Mouse (Mus musculus): ENCODE measurements around the gene Abat. TPM values are rescaled to one million over a fixed set of nuclear protein-coding genes. Genes with fewer than 3 reads are reported as not detected.

Abat gene
- polyA plus RNA-seq, 1 experiment from 2014 or later, result 46.2 TPM

DNA sequence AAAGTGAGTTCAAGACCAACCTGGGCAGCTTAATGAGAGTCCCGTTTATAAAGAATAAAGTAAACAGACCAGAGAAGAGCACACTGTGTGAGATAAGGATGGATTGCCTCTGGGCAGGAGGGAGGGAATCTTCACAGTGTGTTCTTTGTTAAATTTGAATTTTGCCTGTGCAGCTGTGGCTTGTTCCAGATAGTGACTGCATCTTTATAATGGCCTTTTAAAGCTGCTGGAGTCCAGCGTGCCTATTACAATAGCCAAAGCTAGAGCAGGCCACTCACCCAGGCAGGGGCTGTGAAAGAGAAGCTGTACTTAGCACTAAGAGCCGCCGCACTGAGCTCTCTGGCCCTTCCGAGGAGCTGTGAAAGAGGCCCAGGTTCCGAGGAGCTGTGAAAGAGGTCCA is 132.3 kb downstream of the Abat start:
- H3K36me3 ChIP-seq (ENCODE audit: control insufficient read depth, insufficient read depth), result peaks cover 42% of the 10 kb centered on the region
- 79% methylated on average over 6 of the region's 6 CpGs for WGBS (ENCODE audit: insufficient replicate concordance)
- H3K9me3 ChIP-seq (replicated peaks; ENCODE audit: control insufficient read depth, low read length), result no peaks in the 10 kb centered on the region
- no peak for ATAC-seq (ENCODE audit: low read depth)
- no peak overlapping the region for H3K27ac ChIP-seq (ENCODE audit: low read length)
- H3K27me3 ChIP-seq (ENCODE audit: control insufficient read depth, insufficient read depth, low read depth, low read length), result no peaks in the 10 kb centered on the region
- H3K9ac ChIP-seq (ENCODE audit: low read depth, low read length), result no peak overlapping the region
- H3K4me3 ChIP-seq (ENCODE audit: low read depth, low read length), result no peak overlapping the region
- H3K4me2 ChIP-seq (ENCODE audit: low read depth, low read length), result no peak overlapping the region
- peaks cover 3% of the 10 kb centered on the region; the same call in 1 of the 2 replicates for H3K4me1 ChIP-seq (ENCODE audit: control insufficient read depth, low read depth, low read length)

DNA sequence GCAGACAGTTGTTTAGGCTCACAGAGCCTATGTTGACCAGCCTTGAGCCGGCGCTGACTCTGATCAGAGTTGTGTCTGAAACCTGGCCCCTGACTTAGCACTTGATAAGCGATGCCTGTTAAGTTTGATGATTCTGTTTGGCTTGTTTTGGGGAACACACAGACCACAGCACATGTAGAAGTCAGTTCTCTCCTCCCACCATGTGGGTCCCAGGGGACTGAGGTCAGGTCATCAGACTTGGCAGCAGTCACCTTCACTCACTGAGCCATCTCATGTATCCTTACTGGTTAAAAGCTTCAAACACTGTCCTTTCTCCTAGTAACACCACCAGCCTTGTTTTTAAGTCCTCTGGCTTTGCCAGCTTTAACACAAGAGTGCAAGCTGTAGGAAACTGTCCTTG is 136.8 kb downstream of the Abat start:
- no peaks in the 10 kb centered on the region; the same call in 1 of the 2 replicates for H3K4me1 ChIP-seq (ENCODE audit: control insufficient read depth, low read depth, low read length)
- no peak overlapping the region for H3K4me2 ChIP-seq (ENCODE audit: low read depth, low read length)
- no peaks in the 10 kb centered on the region for H3K9me3 ChIP-seq (replicated peaks; ENCODE audit: control insufficient read depth, low read length)
- H3K9ac ChIP-seq (ENCODE audit: low read depth, low read length), result no peak overlapping the region
- no peak overlapping the region for H3K4me3 ChIP-seq (ENCODE audit: low read depth, low read length)
- H3K36me3 ChIP-seq (ENCODE audit: control insufficient read depth, insufficient read depth), result peaks cover 51% of the 10 kb centered on the region
- H3K27ac ChIP-seq (ENCODE audit: low read length), result no peak overlapping the region
- WGBS (ENCODE audit: insufficient replicate concordance), result 87% methylated on average over 3 of the region's 3 CpGs
- ATAC-seq (ENCODE audit: low read depth), result no peak
- H3K27me3 ChIP-seq (ENCODE audit: control insufficient read depth, insufficient read depth, low read depth, low read length), result no peaks in the 10 kb centered on the region

DNA sequence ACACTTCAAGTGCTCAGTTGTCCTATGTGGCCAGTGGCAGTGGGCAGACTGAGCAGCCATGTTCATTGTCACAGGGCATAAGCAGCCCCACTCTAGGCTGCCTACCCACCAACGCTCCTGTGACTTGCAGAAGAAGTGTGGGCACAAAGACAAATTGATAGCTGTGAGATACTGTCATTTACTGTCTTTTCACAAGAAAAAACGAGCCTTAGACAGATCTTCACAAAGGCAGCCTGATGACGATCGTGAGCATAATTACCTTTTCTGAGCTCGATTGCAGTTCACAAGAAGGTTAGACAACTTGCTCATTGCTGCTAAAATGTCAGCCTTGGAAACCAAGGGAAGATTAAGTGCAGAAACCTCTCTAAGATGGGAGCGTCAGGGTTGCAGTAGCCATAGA is 141.9 kb downstream of the Abat start:
- Histone ChIP-seq H3K36me3 (ENCODE audit: control insufficient read depth, insufficient read depth) (peaks cover 35% of the 10 kb centered on the region), H3K4me2 (ENCODE audit: low read depth, low read length) (no peak overlapping the region), H3K9ac (ENCODE audit: low read depth, low read length) (no peak overlapping the region), H3K4me3 (ENCODE audit: low read depth, low read length) (no peak overlapping the region), H3K4me1 (ENCODE audit: control insufficient read depth, low read depth, low read length) (peaks cover 9% of the 10 kb centered on the region), H3K27ac (ENCODE audit: low read length) (no peak overlapping the region), H3K9me3 (replicated peaks; ENCODE audit: control insufficient read depth, low read length) (no peaks in the 10 kb centered on the region), H3K27me3 (ENCODE audit: control insufficient read depth, insufficient read depth, low read depth, low read length) (no peaks in the 10 kb centered on the region)
- 81% methylated on average over 6 of the region's 6 CpGs for WGBS (ENCODE audit: insufficient replicate concordance)
- no peak for ATAC-seq (ENCODE audit: low read depth)

DNA sequence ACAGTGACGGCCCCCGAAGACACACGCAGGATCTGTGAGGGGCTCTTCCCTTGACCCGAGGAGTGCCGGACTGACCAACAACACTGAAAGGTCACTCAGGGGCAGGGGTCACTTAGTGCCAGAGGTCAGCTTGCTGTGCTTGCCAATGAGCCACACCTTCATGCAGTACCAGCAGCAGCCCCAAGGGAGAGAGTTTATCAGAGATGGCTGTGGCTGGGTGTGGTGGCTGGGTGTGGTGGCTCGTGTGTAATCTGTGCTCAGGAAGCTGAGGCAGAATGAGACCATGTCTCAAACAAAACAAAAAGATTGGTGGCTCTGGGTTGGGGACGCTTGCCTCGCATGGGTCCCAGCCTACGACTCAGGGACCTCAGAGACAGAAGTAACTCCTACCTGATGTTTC is 142.4 kb downstream of the Abat start:
- H3K4me1 ChIP-seq (ENCODE audit: control insufficient read depth, low read depth, low read length), result peaks cover 9% of the 10 kb centered on the region
- H3K36me3 ChIP-seq (ENCODE audit: control insufficient read depth, insufficient read depth), result peaks cover 39% of the 10 kb centered on the region
- H3K27me3 ChIP-seq (ENCODE audit: control insufficient read depth, insufficient read depth, low read depth, low read length), result no peaks in the 10 kb centered on the region
- no peak overlapping the region for H3K27ac ChIP-seq (ENCODE audit: low read length)
- no peak overlapping the region for H3K4me3 ChIP-seq (ENCODE audit: low read depth, low read length)
- H3K9me3 ChIP-seq (replicated peaks; ENCODE audit: control insufficient read depth, low read length), result no peaks in the 10 kb centered on the region
- no peak overlapping the region for H3K9ac ChIP-seq (ENCODE audit: low read depth, low read length)
- WGBS (ENCODE audit: insufficient replicate concordance), result 65% methylated on average over 9 of the region's 9 CpGs
- H3K4me2 ChIP-seq (ENCODE audit: low read depth, low read length), result no peak overlapping the region
- ATAC-seq (ENCODE audit: low read depth), result peak; percentile 74

DNA sequence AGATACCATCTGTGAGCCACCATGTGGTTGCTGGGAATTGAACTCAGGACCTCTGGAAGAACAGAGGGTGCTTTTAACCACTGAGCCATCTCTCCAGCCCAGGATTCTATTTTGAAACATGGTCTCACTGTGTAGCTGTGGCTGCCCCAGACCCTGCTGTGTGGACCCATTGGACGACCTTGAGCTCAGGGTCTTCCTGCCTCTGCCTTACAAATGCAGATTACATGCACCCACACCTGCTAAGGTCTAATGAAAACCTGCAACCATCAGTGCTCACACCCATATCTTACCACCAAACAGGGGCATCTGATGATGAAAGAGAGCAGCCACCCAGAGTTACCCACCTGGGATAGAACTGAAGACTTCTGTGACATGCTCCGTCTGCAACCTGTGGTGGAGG is 143.0 kb downstream of the Abat start:
- 73% methylated on average over 2 of the region's 2 CpGs for WGBS (ENCODE audit: insufficient replicate concordance)
- no peak overlapping the region for H3K4me2 ChIP-seq (ENCODE audit: low read depth, low read length)
- no peak overlapping the region for H3K4me3 ChIP-seq (ENCODE audit: low read depth, low read length)
- no peak for ATAC-seq (ENCODE audit: low read depth)
- no peaks in the 10 kb centered on the region for H3K9me3 ChIP-seq (replicated peaks; ENCODE audit: control insufficient read depth, low read length)
- no peak overlapping the region for H3K27ac ChIP-seq (ENCODE audit: low read length)
- H3K36me3 ChIP-seq (ENCODE audit: control insufficient read depth, insufficient read depth), result peaks cover 36% of the 10 kb centered on the region
- peaks cover 9% of the 10 kb centered on the region for H3K4me1 ChIP-seq (ENCODE audit: control insufficient read depth, low read depth, low read length)
- H3K9ac ChIP-seq (ENCODE audit: low read depth, low read length), result no peak overlapping the region
- no peaks in the 10 kb centered on the region for H3K27me3 ChIP-seq (ENCODE audit: control insufficient read depth, insufficient read depth, low read depth, low read length)

DNA sequence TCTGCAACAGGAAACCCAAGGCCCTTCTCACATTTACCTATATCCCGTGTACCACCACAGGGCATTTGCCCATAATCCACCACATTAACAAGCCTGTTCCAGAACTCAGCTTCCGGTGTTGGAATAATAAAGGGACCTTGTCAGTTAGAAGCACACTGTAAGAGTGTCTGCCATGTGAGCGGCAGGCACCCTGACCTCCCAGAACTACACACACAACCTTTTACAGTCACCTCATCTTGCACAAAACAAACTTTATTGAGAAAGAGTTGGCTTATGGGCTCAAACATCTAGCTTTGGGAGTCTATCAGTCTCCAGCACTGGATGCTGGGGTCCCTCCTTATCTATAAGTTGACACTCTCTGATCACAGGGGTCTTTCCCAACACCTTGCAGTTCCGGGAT is 145.1 kb downstream of the Abat start:
- Histone ChIP-seq H3K4me1 (ENCODE audit: control insufficient read depth, low read depth, low read length) (peaks cover 9% of the 10 kb centered on the region), H3K9ac (ENCODE audit: low read depth, low read length) (no peak overlapping the region), H3K4me2 (ENCODE audit: low read depth, low read length) (no peak overlapping the region), H3K4me3 (ENCODE audit: low read depth, low read length) (no peak overlapping the region), H3K27ac (ENCODE audit: low read length) (no peak overlapping the region), H3K27me3 (ENCODE audit: control insufficient read depth, insufficient read depth, low read depth, low read length) (no peaks in the 10 kb centered on the region), H3K36me3 (ENCODE audit: control insufficient read depth, insufficient read depth) (peaks cover 44% of the 10 kb centered on the region), H3K9me3 (replicated peaks; ENCODE audit: control insufficient read depth, low read length) (no peaks in the 10 kb centered on the region)
- no peak for ATAC-seq (ENCODE audit: low read depth)
- 80% methylated on average over 4 of the region's 4 CpGs for WGBS (ENCODE audit: insufficient replicate concordance)

DNA sequence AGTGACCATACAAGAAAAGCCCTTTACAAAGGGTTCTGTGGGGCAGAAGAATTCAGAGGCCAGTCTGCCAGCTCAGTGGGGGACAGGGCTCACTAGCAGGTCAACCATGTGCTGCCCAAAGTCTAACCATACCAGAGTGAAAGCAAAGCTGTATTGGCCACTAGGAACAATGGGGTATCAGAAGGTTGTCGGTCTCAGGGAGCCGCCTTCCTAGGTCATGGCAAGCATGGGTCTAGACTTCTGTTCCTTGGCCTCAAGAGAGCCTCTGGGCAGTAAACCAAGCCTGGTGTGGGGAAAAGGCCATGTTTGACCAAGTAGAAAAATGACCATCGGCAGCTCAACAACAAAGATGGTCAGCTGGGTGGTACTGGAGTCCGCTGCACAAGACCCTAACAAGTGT is 145.5 kb downstream of the Abat start:
- no peaks in the 10 kb centered on the region for H3K27me3 ChIP-seq (ENCODE audit: control insufficient read depth, insufficient read depth, low read depth, low read length)
- 91% methylated on average over 4 of the region's 4 CpGs for WGBS (ENCODE audit: insufficient replicate concordance)
- no peak for ATAC-seq (ENCODE audit: low read depth)
- no peak overlapping the region for H3K4me3 ChIP-seq (ENCODE audit: low read depth, low read length)
- no peak overlapping the region for H3K4me2 ChIP-seq (ENCODE audit: low read depth, low read length)
- H3K36me3 ChIP-seq (ENCODE audit: control insufficient read depth, insufficient read depth), result peaks cover 48% of the 10 kb centered on the region
- no peak overlapping the region for H3K27ac ChIP-seq (ENCODE audit: low read length)
- H3K9me3 ChIP-seq (replicated peaks; ENCODE audit: control insufficient read depth, low read length), result no peaks in the 10 kb centered on the region
- peaks cover 9% of the 10 kb centered on the region for H3K4me1 ChIP-seq (ENCODE audit: control insufficient read depth, low read depth, low read length)
- H3K9ac ChIP-seq (ENCODE audit: low read depth, low read length), result no peak overlapping the region

DNA sequence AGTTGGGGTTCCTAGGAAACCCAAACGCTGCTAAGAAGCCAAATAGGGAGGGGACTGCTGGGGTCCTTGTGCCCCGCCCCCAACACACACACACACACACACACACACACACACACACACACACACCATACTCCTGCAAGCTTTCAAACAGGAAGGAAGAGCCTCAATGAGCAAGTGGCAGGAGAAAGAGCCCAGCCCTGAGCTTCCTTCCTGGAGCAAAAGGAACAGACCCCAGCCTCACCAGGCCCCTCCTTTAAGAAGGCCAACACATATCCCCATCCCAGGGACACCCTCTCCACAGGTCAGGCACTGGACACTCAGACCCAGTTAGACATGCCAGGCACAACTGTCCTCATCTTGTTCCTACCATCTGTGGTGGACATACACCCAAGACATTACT is 149.8 kb downstream of the Abat start:
- Histone ChIP-seq H3K4me3 (ENCODE audit: low read depth, low read length) (no peak overlapping the region), H3K27me3 (ENCODE audit: control insufficient read depth, insufficient read depth, low read depth, low read length) (no peaks in the 10 kb centered on the region), H3K9ac (ENCODE audit: low read depth, low read length) (no peak overlapping the region), H3K9me3 (replicated peaks; ENCODE audit: control insufficient read depth, low read length) (no peaks in the 10 kb centered on the region), H3K27ac (ENCODE audit: low read length) (no peak overlapping the region; the same call in 1 of the 2 replicates), H3K4me1 (ENCODE audit: control insufficient read depth, low read depth, low read length) (peaks cover 33% of the 10 kb centered on the region), H3K4me2 (ENCODE audit: low read depth, low read length) (no peak overlapping the region), H3K36me3 (ENCODE audit: control insufficient read depth, insufficient read depth) (peaks cover 48% of the 10 kb centered on the region)
- ATAC-seq (ENCODE audit: low read depth), result no peak
- 12% methylated on average over 2 of the region's 2 CpGs for WGBS (ENCODE audit: insufficient replicate concordance)

DNA sequence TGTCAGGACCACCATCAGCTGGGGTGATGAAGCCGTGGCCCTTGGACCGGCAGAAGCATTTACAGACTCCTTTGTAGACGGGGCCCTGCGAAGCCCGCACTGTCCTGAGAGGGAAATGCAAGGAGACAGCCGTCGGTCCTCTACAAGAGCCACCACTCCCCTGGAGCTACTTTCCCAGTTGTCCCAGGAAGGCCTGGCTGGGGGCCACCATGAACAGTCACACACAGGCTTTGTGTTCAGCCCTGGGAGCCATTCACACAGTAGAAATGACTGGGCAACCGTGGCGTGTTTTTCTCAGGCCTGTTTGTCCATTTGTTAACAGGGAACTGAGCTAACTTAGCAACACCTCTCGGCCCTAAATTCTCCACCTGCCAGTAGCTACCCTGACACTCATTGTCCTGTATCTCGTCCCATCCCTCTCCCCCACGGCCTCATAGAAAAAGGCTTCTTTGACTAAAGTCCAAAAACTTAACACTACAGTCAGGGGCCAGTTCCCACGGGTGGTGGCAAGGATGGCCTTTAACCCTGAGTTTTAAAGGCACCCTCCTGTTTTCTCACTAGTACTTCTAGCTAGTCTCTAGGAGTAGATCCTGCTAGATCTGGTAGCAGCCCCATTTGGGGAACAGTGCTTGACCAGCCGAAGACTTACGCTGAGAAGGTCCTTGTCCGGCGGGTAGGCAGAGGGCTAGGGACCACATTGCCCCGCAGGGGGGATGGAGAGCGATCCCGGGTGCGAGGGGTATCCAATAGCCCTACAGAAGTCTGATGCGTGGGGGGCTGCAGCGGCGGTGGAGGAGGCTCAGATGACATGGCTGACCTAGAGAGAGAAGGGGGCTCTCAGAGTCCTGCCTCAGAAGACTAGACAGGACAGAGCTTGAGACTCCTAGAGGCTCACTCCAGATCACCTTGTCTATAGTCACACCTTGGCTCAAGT is 150.6 kb downstream of the Abat start:
- Histone ChIP-seq H3K27me3 (ENCODE audit: control insufficient read depth, insufficient read depth, low read depth, low read length) (no peaks in the 10 kb centered on the region), H3K27ac (ENCODE audit: low read length) (no peak overlapping the region; the same call in 1 of the 2 replicates)
- WGBS (ENCODE audit: insufficient replicate concordance), result 83% methylated on average over 24 of the region's 24 CpGs

More for the DNA sequence above, 150.6 kb downstream of the Abat start:
- Histone ChIP-seq H3K9ac (ENCODE audit: low read depth, low read length) (no peak overlapping the region), H3K4me1 (ENCODE audit: control insufficient read depth, low read depth, low read length) (peaks cover 41% of the 10 kb centered on the region), H3K4me2 (ENCODE audit: low read depth, low read length) (no peak overlapping the region), H3K4me3 (ENCODE audit: low read depth, low read length) (no peak overlapping the region), H3K36me3 (ENCODE audit: control insufficient read depth, insufficient read depth) (peaks cover 51% of the 10 kb centered on the region), H3K9me3 (replicated peaks; ENCODE audit: control insufficient read depth, low read length) (no peaks in the 10 kb centered on the region)
- no peak for ATAC-seq (ENCODE audit: low read depth)

Data from liver, embryonic 16.5 days (tissue).